Mouse (Mus musculus) left cerebral cortex, postnatal 36 days (tissue): ENCODE data around the gene Lrrc4. TPM values are rescaled to one million over a fixed set of nuclear protein-coding genes. Genes with fewer than 3 reads are reported as not detected.

Source experiments
- DNase-seq, 2 experiments: peaks; one replicate each; pipeline ENCODE4 v3.0.0; 2021 to 2022; ENCODE audit warnings: low spot score in 2 of 2, mixed read lengths in 1 of 2
- intact Hi-C: fragments of 180-260 bp; cut with DNase I; formaldehyde crosslinking; loops from one replicate; pipeline ENCODE4 v1.15.1; 2025
- total RNA-seq, 2 experiments: library from RNA; stranded (reverse); gene quantifications; 2 replicates each; pipeline ENCODE4 v1.2.3; 2021

Gene Lrrc4
- total RNA-seq, 2 experiments from 2014 or later, result 95.8 to 105 TPM

GRCm38 (mm10) chr6:28831854-28832750 is 555 bp upstream of the Lrrc4 start:
- DNase-seq, result peak; percentile 52 to 67
- intact Hi-C loops, result loop anchor here (5.0 to 10.0 kb wide), 4 partner anchors 75 to 313 kb away; no protein-coding TSS in a partner anchor

DNA sequence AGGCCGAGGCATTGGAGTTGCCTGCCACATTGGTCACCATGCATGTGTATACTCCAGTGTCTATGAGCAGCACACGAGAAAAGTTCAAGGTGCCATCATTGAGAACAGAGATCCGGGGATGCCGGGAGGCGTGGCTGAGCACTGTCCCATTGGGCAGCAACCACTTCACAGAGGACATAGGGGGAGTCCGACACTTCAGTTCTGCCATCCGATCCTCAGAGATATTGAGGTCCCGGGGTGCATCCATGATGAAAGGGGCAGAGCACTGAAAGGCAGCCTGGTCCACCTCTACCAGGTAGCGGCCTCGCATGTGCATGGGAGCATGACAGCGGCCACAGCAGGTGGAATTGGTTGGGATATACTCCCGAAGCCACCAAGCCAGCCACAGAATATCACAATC is 1.2 kb downstream of the Lrrc4 start:
- intact Hi-C loops, result loop anchor here (5.0 to 10.0 kb wide), 4 partner anchors 73 to 314 kb away; no protein-coding TSS in a partner anchor
- DNase-seq, result no peak

GRCm38 (mm10) chr6:28828593-28828992 is 3.0 kb downstream of the Lrrc4 start:
- intact Hi-C loops, result loop anchor here (5.0 kb wide), 1 partner anchor 121 kb away; no protein-coding TSS in a partner anchor
- DNase-seq, result peak; percentile 75 to 79

DNA sequence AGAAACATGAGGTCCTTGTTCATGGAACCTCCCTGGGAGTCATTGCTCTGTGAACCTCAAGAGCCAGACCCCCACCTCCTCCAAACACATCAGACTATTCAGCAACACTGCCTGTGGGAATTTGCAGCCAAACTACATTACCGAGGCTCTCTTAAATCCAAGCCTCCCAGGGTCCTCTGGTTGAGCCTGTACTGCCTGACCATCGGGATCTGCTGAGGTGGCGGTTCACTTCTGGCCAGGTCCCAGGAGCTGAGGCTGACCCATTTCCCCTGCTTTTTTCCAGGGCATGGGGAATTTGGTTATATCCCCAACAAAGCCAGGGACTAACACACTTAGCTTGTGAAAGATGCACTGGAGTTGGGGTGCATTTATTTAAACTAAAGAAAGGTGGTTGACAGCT is 4.0 kb downstream of the Lrrc4 start:
- no peak for DNase-seq
- intact Hi-C loops, result loop anchor here (5.0 kb wide), 1 partner anchor 120 kb away; no protein-coding TSS in a partner anchor

GRCm38 (mm10) chr6:28826689-28827389 is 4.7 kb downstream of the Lrrc4 start:
- no peak for DNase-seq
- intact Hi-C loops, result loop anchor here (5.0 kb wide), 1 partner anchor 120 kb away; no protein-coding TSS in a partner anchor

DNA sequence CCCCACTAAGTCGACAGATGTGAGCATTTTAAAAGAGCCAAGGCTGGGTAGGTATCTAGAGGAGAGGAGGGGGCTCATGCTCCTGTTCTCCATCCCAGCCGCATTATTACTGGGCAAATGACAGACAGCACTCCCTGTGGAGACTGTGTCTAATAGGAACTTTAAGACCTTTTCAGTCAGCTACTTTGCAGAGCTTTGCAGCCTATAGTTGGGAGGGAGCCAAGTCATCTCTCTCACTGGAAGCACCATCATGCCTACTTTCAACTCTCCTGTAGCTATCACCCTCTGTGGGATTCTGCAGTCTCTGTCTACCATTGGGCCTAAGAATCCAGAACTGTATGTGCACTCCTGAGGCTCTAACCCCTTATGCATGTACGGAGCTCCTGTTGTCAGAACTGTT is 5.7 kb downstream of the Lrrc4 start:
- intact Hi-C loops, result loop anchor here (5.0 kb wide), 1 partner anchor 119 kb away; no protein-coding TSS in a partner anchor
- DNase-seq, result no peak

GRCm38 (mm10) chr6:28823802-28824201 is 7.7 kb downstream of the Lrrc4 start:
- intact Hi-C loops, result no loop called here
- no peak for DNase-seq

DNA sequence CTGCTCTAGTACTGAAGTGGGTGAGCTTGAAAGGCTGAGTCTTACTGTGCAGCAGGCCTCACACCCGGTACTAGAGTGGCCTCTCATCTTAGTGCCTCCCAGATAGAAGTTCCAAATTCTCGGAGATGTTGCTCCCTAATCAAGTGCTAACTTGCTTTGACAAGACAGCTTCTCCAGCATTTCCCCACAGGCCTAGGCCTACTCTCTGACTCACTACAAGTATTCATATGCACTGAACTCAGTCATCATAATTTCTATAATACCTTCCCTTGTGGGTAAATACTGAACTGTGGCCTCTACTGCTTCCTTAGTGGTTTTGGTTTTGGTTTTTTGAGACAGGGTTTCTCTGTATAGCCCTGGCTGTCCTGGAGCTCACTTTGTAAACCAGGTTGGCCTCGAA is 8.2 kb downstream of the Lrrc4 start:
- intact Hi-C loops, result no loop called here

GRCm38 (mm10) chr6:28822296-28822695 is 9.3 kb downstream of the Lrrc4 start:
- intact Hi-C loops, result no loop called here
- no peak for DNase-seq

More for the DNA sequence above, 8.2 kb downstream of the Lrrc4 start:
- no peak for DNase-seq

DNA sequence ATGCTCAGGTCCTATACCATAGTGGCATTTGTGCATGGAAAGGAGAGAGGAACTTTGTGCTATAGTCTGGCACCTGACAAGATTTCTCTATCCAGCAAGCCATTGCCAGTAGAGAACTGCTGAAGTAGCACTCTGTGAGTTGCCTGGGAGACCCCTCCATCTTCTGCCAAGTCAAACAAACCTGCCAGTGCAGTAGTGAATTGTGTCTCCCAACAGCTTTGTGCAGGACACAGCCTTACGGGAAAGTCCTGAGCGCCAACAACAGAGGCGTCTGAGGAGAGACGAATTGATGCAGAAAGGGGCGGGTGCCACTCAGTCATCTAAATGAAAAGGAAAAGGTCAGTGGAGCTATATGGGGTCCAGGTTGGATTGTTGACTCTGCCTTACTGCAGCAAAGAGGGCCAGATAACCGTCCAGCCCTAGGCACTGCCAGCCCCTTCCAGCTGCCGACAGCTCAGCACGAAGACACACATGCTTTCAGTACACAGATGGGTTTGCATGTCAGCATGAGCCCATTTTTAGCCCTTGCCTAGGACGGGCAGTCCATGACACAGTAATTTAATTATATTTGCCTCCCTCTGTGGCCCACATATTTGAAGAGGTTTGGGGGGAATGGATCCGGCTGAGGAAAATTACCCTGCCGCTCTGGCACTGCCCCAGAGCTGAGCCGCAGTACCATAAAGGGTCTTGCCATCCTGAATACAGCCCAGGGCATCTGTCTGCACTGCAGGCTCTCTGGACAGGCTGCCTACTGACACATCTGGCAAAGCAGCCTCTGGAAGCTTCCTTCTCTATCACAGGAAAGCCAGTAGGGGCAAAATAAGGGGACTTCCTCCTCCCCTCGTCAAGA is 11.8 kb downstream of the Lrrc4 start:
- intact Hi-C loops, result no loop called here

GRCm38 (mm10) chr6:28817039-28817438 is 14.5 kb downstream of the Lrrc4 start:
- peak; percentile 80 to 82 for DNase-seq
- intact Hi-C loops, result no loop called here

More for the DNA sequence above, 11.8 kb downstream of the Lrrc4 start:
- no peak for DNase-seq

GRCm38 (mm10) chr6:28814895-28815294 is 16.7 kb downstream of the Lrrc4 start:
- intact Hi-C loops, result loop anchor here (5.0 kb wide), 2 partner anchors 63 to 108 kb away; no protein-coding TSS in a partner anchor
- DNase-seq, result no peak

DNA sequence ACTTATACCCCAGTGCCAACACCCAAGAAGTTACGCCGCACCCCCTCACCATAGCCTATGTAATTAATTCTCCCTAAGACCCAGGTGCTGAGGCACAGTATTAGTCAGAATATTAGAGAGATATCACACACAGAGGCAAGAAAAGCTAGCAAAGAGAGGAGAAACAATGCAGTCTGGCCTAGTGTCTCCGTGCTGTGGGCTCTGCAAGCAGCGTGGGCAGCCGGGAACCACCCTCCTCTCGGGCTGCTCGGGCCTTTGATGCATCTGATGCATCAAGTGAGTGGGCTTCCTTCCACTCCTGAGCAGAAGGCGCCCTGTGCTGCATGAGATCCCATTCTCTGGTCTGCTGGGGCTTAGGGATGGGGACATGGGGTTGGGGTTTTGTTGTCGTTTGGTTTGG is 18.5 kb downstream of the Lrrc4 start:
- intact Hi-C loops, result loop anchor here (5.0 kb wide), 2 partner anchors 61 to 106 kb away; no protein-coding TSS in a partner anchor
- no peak for DNase-seq

DNA sequence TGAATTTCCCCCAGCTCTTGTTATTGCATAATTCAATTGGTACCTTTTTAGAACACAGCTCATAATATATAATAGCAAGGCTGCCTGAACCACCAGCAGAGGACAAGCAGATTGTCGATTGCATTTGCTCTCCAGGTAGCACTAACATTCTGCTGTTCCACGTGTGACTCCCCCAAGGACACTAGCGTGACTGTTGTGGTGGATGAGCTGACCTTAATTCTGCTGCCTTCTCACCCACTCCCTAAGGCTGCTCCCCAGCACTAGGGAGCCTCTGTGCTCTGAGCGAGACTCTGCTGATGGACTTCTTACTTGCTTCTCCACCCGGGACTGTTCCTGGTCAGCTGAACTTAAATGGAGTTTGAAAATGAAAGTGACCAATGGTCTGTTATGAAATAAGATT is 26.8 kb downstream of the Lrrc4 start:
- no peak for DNase-seq
- intact Hi-C loops, result no loop called here

GRCm38 (mm10) chr6:28803678-28804279 is 27.8 kb downstream of the Lrrc4 start:
- intact Hi-C loops, result no loop called here
- no peak for DNase-seq

- peak; percentile 68 to 77 for DNase-seq
- intact Hi-C loops, result no loop called here
These were observed 30.6 kb downstream of the Lrrc4 start for GRCm38 (mm10) chr6:28800976-28801375.

DNA sequence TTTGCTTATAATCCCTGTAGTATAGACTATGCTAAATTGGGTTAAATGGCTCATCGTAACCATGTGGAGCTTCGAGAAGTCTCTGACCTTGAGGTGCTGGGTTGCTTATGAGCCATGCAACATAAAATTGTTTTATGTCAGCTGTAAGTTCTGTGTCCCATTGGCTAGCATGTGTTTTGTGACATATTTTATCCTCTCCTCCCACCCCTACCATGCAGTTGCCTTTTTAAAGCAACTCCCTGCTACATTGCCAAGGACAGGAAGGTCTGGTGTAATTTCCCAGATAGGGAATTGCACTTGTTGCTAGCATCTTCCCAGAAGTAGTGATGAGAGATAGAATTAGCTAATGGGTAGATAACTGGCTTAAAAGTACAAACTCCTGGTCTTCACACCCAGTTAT is 31.7 kb downstream of the Lrrc4 start:
- no peak for DNase-seq
- intact Hi-C loops, result no loop called here

DNA sequence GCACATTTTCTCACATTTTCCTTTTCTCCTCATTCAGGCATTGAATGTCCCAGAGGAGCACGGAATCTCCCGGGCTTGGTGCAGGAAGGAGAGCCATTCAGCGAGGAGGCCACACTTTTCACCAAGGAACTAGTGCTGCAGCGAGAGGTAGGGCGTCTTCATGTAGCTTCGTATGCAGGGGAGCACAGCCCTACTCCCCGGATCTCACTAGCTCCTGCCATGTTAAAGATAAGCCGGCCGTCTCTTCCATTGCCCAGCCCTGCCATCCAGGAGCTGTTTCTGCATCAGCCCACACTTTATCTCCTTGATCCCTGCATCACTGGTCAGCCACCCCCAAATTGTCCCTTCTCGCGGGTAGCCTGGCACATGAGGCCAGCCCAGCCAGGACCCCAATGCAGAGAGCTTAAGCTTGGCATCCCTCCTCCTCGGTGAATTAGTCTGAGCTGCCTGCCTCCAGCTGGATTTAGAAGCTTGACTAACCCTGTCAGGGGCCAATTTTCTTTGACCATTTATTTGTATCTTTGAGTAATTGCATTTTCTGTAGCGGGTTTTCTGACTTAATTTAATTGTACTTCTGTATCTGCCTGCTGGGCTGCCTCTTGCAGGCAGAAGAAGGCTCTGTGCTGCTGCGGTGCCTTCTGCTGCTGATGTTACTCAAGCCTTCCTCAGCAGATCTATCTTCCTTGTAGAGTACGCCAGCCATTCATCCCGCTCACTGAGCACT is 35.6 kb downstream of the Lrrc4 start:
- intact Hi-C loops, result no loop called here
- no peak for DNase-seq
